9 mouse cellular contexts compared by ENCODE assay signal in the genomic region with DNA sequence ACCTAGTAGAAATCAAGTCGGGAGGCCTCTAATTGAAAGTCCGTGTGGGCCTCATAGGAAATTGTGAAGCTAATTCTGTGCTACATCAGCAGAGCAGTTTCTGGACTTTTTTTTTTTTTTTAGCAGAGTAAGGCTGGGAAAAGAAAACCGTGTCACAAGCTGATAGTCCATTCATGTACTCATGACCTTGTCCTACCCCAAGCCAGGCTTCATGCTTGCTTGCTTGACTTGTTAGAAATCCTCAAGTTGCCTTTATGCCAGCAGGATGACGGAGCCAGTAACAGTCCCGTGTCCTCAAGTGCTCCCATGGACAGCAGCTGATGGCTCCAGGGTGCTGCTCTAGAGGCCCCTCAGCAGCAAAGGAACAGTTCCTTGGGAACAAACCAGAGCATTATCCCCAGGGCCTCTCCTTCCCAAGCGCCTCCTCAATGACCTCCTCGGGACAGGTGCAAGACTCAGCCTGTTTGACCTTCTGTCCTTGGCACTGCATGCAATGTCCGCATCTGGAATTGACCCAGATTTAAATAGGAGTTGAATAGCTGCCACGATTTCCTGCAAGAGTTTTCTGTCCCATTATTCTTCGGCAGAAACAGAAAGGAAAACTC.
DNase-seq lines count a peak whose midpoint lies in the region; ATAC-seq and TF ChIP-seq lines count a peak whose summit lies in the region.
"Had no signal": no experiment of that assay in that cellular context is flagged by ENCODE, and none has a peak within 500 bp of the region (broad histone marks: within the 10 kb centered on the region; RNA-seq: fewer than 3 reads in every experiment).

No protein-coding gene starts in this region.

- DNase-seq in kidney, adult 11 months: peak; percentile 67
- peak; percentile 69 to 93 for DNase-seq in adrenal gland, adult (ENCODE audit: inconsistent age in 2 of 2, low spot score in 1 of 2)
- peak; percentile 62 for DNase-seq in heart, postnatal 4 days
- DNase-seq in lung, postnatal 0 days (ENCODE audit: low spot score): peak; percentile 49
- no peak for DNase-seq in spleen, adult 12 weeks (ENCODE audit: low spot score)

- H3K36me3 ChIP-seq in kidney, embryonic 15.5 days: no peaks in the 10 kb centered on the region
- no peaks in the 10 kb centered on the region for H3K36me3 ChIP-seq in forebrain, embryonic 15.5 days
- H3K36me3 ChIP-seq in lung, postnatal 0 days (ENCODE audit: insufficient read depth, low read length): no peaks in the 10 kb centered on the region
- H3K36me3 ChIP-seq: embryonic facial prominence, embryonic 15.5 days had no signal

- 61% methylated on average over 10 of the region's 10 CpGs for WGBS in kidney, embryonic 15.5 days
- WGBS in forebrain, embryonic 15.5 days: 35% methylated on average over 10 of the region's 10 CpGs
- WGBS in lung, postnatal 0 days: 49% methylated on average over 10 of the region's 10 CpGs

- H3K27ac ChIP-seq in kidney, embryonic 15.5 days: no peak overlapping the region
- peak overlapping the region; percentile 35 for H3K27ac ChIP-seq in forebrain, embryonic 15.5 days (replicated peaks)
- H3K27ac ChIP-seq in lung, postnatal 0 days (ENCODE audit: low read length): no peak overlapping the region
- H3K27ac ChIP-seq: embryonic facial prominence, embryonic 15.5 days had no signal

- H3K9ac ChIP-seq in kidney, embryonic 15.5 days: no peak overlapping the region
- no peak overlapping the region for H3K9ac ChIP-seq in forebrain, embryonic 15.5 days (replicated peaks)
- no peak overlapping the region for H3K9ac ChIP-seq in lung, postnatal 0 days (replicated peaks; ENCODE audit: low read depth)
- H3K9ac ChIP-seq: embryonic facial prominence, embryonic 15.5 days had no signal

- no peak for ATAC-seq in kidney, embryonic 15.5 days (replicated peaks; ENCODE audit: low FRiP score)
- peak; percentile 26; the same call in 1 of the 2 replicates for ATAC-seq in forebrain, embryonic 15.5 days (replicated peaks)
- peak; percentile 64 for ATAC-seq in lung, postnatal 0 days
- ATAC-seq in erythroblast, adult 5-6 weeks (replicated peaks; ENCODE audit: low FRiP score, poor library complexity, severe bottlenecking): no peak

- peaks cover 34% of the 10 kb centered on the region for H3K4me1 ChIP-seq in kidney, embryonic 15.5 days
- H3K4me1 ChIP-seq in forebrain, embryonic 15.5 days: peaks cover 48% of the 10 kb centered on the region
- H3K4me1 ChIP-seq in lung, postnatal 0 days (ENCODE audit: insufficient read depth, low read depth, low read length): no peaks in the 10 kb centered on the region

- TF ChIP-seq CTCF in lung, postnatal 0 days (IDR thresholded peaks at IDR 0.05): no peak

- no peak overlapping the region for H3K4me2 ChIP-seq in kidney, embryonic 15.5 days
- no peak overlapping the region for H3K4me2 ChIP-seq in forebrain, embryonic 15.5 days (replicated peaks)
- peak overlapping the region; percentile 25; the same call in 1 of the 2 replicates for H3K4me2 ChIP-seq in lung, postnatal 0 days (replicated peaks; ENCODE audit: low read depth, low read length)
- H3K4me2 ChIP-seq: embryonic facial prominence, embryonic 15.5 days had no signal

- no peak overlapping the region for H3K4me3 ChIP-seq in kidney, embryonic 15.5 days (replicated peaks)
- no peak overlapping the region for H3K4me3 ChIP-seq in forebrain, embryonic 15.5 days
- no peak overlapping the region for H3K4me3 ChIP-seq in lung, postnatal 0 days (ENCODE audit: low read depth, low read length)
- H3K4me3 ChIP-seq: embryonic facial prominence, embryonic 15.5 days had no signal

- no peaks in the 10 kb centered on the region for H3K9me3 ChIP-seq in kidney, embryonic 15.5 days (replicated peaks)
- no peaks in the 10 kb centered on the region for H3K9me3 ChIP-seq in forebrain, embryonic 15.5 days
- H3K9me3 ChIP-seq in lung, postnatal 0 days (ENCODE audit: low read length): no peaks in the 10 kb centered on the region
- H3K9me3 ChIP-seq: embryonic facial prominence, embryonic 15.5 days had no signal

- H3K27me3 ChIP-seq in kidney, embryonic 15.5 days: no peaks in the 10 kb centered on the region
- H3K27me3 ChIP-seq in forebrain, embryonic 15.5 days: no peaks in the 10 kb centered on the region
- H3K27me3 ChIP-seq in lung, postnatal 0 days (replicated peaks; ENCODE audit: insufficient read depth, low read length): no peaks in the 10 kb centered on the region
- H3K27me3 ChIP-seq: embryonic facial prominence, embryonic 15.5 days had no signal

- no peak for TF ChIP-seq EP300 in lung, postnatal 0 days (IDR thresholded peaks at IDR 0.05)

Comparison
In these comparisons a context has a peak if more than half of its experiments do, and no peak if none do; other contexts are left out.
1. ATAC-seq: peak in forebrain, embryonic 15.5 days (single experiment) and lung, postnatal 0 days (single experiment); none in kidney, embryonic 15.5 days (single experiment) and erythroblast, adult 5-6 weeks (single experiment).